Mouse (Mus musculus): ENCODE data around the gene Midn. TPM values are rescaled to one million over a fixed set of nuclear protein-coding genes. Genes with fewer than 3 reads are reported as not detected.

The Midn gene
- polyA plus RNA-seq, 1 experiment from 2014 or later = 37.0 TPM

DNA sequence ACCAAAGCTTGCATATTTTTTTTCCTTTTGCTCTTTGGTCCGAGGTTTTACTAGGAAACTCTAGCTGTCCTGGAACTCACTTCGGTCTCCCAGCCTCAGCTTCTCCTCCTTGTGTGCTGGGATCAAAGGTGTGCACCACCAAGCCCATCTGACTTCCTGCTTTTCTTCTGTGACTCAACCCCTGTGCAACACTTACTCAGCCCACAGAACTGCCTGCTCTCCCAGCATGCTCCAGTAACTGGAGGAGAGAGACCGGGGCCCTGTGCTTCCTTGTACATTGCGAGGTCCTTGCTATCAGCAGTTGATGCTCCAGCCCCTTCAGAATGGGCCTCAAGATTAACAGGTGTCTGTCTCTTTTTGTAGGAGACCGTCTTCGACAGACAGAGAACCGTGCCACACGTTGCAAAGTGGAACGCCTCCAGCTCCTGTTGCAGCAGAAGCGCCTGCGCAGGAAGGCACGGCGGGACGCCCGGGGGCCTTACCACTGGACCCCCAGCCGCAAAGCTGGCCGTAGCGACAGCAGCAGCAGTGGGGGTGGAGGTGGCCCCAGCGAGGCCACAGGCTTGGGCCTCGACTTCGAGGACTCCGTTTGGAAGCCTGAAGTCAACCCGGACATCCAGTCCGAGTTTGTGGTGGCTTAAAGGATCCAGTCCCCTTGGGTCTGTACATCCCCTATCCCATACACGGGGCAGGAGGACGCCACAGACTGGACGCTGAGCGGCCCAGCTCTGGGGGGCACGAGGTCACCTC lies 8.1 kb downstream of the Midn start:
- H3K9me3 ChIP-seq (ENCODE audit: control insufficient read depth, low read length) = no peaks in the 10 kb centered on the region
- H3K27me3 ChIP-seq (replicated peaks; ENCODE audit: control insufficient read depth, insufficient read depth, low read length) = no peaks in the 10 kb centered on the region
- WGBS = 78% methylated on average over 29 of the region's 29 CpGs
- peaks cover 45% of the 10 kb centered on the region for H3K4me1 ChIP-seq (ENCODE audit: control insufficient read depth, insufficient read depth, low read length)
- H3K27ac ChIP-seq (replicated peaks; ENCODE audit: low read depth, low read length) = no peak overlapping the region; the same call in 1 of the 2 replicates
- DNase-seq (ENCODE audit: low spot score) = no peak
- H3K9ac ChIP-seq (ENCODE audit: low read depth, low read length) = 0 out of 2 replicates have a peak overlapping the region, but pooled peaks have one; percentile 31
- peaks cover 64% of the 10 kb centered on the region for H3K36me3 ChIP-seq (ENCODE audit: control insufficient read depth, insufficient read depth, low read length)
- no peak overlapping the region for H3K4me2 ChIP-seq (ENCODE audit: low read depth, low read length)
- ATAC-seq (ENCODE audit: low read depth) = no peak
- no peak overlapping the region for H3K4me3 ChIP-seq (ENCODE audit: low read depth, low read length)

DNA sequence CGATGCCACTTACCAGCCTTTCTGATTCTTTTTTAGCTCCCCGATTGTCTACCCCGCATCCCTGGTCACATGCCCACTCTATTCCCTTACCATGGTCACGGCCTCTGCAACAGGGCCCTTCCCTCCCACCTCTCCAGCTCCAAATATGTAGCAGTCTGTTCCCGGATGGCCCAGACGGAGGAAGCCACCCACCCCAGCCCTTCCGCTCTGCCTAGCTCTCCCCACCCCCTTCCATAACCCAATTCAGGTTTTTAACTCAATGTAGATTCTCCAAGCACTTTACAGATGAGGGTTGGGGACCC lies 8.6 kb downstream of the Midn start:
- ATAC-seq (ENCODE audit: low read depth) (no peak), DNase-seq (ENCODE audit: low spot score) (no peak)
- Histone ChIP-seq H3K27me3 (replicated peaks; ENCODE audit: control insufficient read depth, insufficient read depth, low read length) (no peaks in the 10 kb centered on the region), H3K4me2 (ENCODE audit: low read depth, low read length) (no peak overlapping the region), H3K9ac (ENCODE audit: low read depth, low read length) (0 out of 2 replicates have a peak overlapping the region, but pooled peaks have one; percentile 31), H3K4me1 (ENCODE audit: control insufficient read depth, insufficient read depth, low read length) (peaks cover 51% of the 10 kb centered on the region), H3K36me3 (ENCODE audit: control insufficient read depth, insufficient read depth, low read length) (peaks cover 58% of the 10 kb centered on the region), H3K4me3 (ENCODE audit: low read depth, low read length) (no peak overlapping the region), H3K9me3 (ENCODE audit: control insufficient read depth, low read length) (no peaks in the 10 kb centered on the region), H3K27ac (replicated peaks; ENCODE audit: low read depth, low read length) (no peak overlapping the region; the same call in 1 of the 2 replicates)
- WGBS = 60% methylated on average over 7 of the region's 7 CpGs

GRCm38 (mm10) chr10:80157141-80157929 lies 9.3 kb downstream of the Midn start:
- peaks cover 52% of the 10 kb centered on the region for H3K36me3 ChIP-seq (ENCODE audit: control insufficient read depth, insufficient read depth, low read length)

GRCm38 (mm10) chr10:80158307-80158986 lies 10.4 kb downstream of the Midn start:
- H3K4me1 ChIP-seq (ENCODE audit: control insufficient read depth, insufficient read depth, low read length) = peaks cover 53% of the 10 kb centered on the region
- peak overlapping the region; percentile 42; the same call in 1 of the 2 replicates for H3K9ac ChIP-seq (ENCODE audit: low read depth, low read length)
- H3K27ac ChIP-seq (replicated peaks; ENCODE audit: low read depth, low read length) = peak overlapping the region; percentile 87
- peaks cover 42% of the 10 kb centered on the region for H3K36me3 ChIP-seq (ENCODE audit: control insufficient read depth, insufficient read depth, low read length)
- H3K4me3 ChIP-seq (ENCODE audit: low read depth, low read length) = peak overlapping the region; percentile 42; the same call in 1 of the 2 replicates
- no peaks in the 10 kb centered on the region for H3K9me3 ChIP-seq (ENCODE audit: control insufficient read depth, low read length)
- ATAC-seq (ENCODE audit: low read depth) = no peak
- DNase-seq (ENCODE audit: low spot score) = peak; percentile 68
- peak overlapping the region; percentile 67 for H3K4me2 ChIP-seq (ENCODE audit: low read depth, low read length)
- 11% methylated on average over 16 of the region's 18 CpGs for WGBS
- H3K27me3 ChIP-seq (replicated peaks; ENCODE audit: control insufficient read depth, insufficient read depth, low read length) = no peaks in the 10 kb centered on the region

More at GRCm38 (mm10) chr10:80157141-80157929, 9.3 kb downstream of the Midn start:
- DNase-seq (ENCODE audit: low spot score) = no peak
- Histone ChIP-seq H3K4me3 (ENCODE audit: low read depth, low read length) (no peak overlapping the region), H3K4me1 (ENCODE audit: control insufficient read depth, insufficient read depth, low read length) (peaks cover 51% of the 10 kb centered on the region), H3K9ac (ENCODE audit: low read depth, low read length) (peak overlapping the region; percentile 42; the same call in 1 of the 2 replicates), H3K27me3 (replicated peaks; ENCODE audit: control insufficient read depth, insufficient read depth, low read length) (no peaks in the 10 kb centered on the region), H3K4me2 (ENCODE audit: low read depth, low read length) (0 out of 2 replicates have a peak overlapping the region, but pooled peaks have one; percentile 2), H3K27ac (replicated peaks; ENCODE audit: low read depth, low read length) (peak overlapping the region; percentile 87), H3K9me3 (ENCODE audit: control insufficient read depth, low read length) (no peaks in the 10 kb centered on the region)
- ATAC-seq (ENCODE audit: low read depth) = no peak
- WGBS = 61% methylated on average over 15 of the region's 15 CpGs

DNA sequence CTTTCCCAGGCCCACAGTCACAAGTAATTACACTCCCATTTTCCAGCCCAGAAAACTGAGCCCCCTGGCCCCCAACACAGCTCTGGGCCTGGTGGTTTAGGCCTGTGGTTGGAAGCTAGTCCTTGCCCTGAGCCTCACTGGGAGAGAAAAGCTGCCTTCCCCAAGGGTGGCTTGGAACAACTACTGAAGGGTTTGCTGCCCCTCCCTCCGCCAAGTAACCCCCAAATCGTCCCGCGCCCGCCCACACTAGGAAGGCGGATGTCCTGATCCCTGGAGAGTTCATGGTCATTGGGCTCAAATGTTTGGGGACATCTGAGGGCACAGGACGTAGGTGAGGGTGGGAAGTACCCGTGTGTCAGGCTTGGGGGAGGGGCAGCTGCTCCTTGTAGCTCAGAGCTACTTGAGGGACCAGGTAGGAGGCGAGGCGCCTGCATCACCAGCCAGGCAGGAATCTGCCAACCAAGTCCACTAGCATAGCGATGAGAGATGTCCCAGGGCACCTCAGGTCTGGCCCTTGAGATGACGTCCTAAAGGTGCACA lies 11.0 kb downstream of the Midn start:
- Histone ChIP-seq H3K27ac (replicated peaks; ENCODE audit: low read depth, low read length) (peak overlapping the region; percentile 87), H3K36me3 (ENCODE audit: control insufficient read depth, insufficient read depth, low read length) (peaks cover 36% of the 10 kb centered on the region), H3K27me3 (replicated peaks; ENCODE audit: control insufficient read depth, insufficient read depth, low read length) (no peaks in the 10 kb centered on the region), H3K9me3 (ENCODE audit: control insufficient read depth, low read length) (no peaks in the 10 kb centered on the region), H3K4me2 (ENCODE audit: low read depth, low read length) (peak overlapping the region; percentile 67), H3K4me3 (ENCODE audit: low read depth, low read length) (peak overlapping the region; percentile 42), H3K9ac (ENCODE audit: low read depth, low read length) (peak overlapping the region; percentile 50), H3K4me1 (ENCODE audit: control insufficient read depth, insufficient read depth, low read length) (peaks cover 53% of the 10 kb centered on the region)
- 7% methylated on average over 12 of the region's 12 CpGs for whole genome bisulfite sequencing
- DNase-seq (ENCODE audit: low spot score) (peak; percentile 62), ATAC-seq (ENCODE audit: low read depth) (peak; percentile 8; the same call in 1 of the 2 replicates)

DNA sequence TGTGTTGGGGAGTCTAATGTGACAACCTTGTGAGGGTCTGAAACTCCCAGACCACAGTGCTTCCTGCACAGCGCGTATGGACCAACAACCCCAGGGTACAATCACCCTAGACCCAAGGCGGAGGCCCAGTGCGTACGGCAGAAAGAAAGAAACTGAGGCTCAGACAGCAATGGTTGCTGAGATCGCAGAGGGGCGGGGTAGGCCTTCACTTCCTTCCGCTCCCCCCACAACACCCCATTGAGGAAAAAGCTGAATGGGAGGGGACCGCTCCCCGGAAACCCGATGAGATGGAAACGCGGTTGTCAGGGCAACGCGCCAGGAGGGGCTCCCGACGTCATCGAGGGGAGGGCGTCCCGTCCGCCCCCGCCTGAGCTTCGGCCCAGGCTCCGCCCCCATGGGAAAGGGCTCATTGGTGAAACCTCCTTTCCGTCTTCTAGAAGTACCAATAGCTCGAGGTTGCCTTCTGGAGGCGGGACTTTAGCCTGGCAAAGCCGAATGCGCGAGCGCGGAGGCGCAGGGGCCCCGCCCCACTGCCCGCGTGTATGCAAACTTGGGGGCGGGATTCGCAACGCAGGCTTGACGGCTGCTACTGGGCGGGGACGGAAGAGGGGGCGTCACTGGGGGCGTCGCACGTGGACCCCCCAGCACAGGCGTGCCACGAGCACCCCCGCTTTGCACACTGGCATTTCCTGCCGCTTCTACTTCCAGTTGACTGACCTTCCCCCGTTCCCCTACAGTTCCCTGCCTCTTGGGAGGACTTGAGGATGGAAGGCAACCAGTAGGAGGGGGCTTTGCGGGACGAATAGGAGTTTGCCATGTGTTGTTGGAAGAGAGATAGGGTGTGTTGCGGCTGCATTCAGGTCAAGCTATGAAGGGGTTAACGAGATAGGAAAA lies 11.7 kb downstream of the Midn start:
- Histone ChIP-seq H3K9ac (ENCODE audit: low read depth, low read length) (peak overlapping the region; percentile 55), H3K9me3 (ENCODE audit: control insufficient read depth, low read length) (no peaks in the 10 kb centered on the region), H3K4me2 (ENCODE audit: low read depth, low read length) (peak overlapping the region; percentile 67), H3K36me3 (ENCODE audit: control insufficient read depth, insufficient read depth, low read length) (peaks cover 29% of the 10 kb centered on the region), H3K27ac (replicated peaks; ENCODE audit: low read depth, low read length) (peak overlapping the region; percentile 94), H3K4me1 (ENCODE audit: control insufficient read depth, insufficient read depth, low read length) (peaks cover 57% of the 10 kb centered on the region), H3K4me3 (ENCODE audit: low read depth, low read length) (peak overlapping the region; percentile 42), H3K27me3 (replicated peaks; ENCODE audit: control insufficient read depth, insufficient read depth, low read length) (no peaks in the 10 kb centered on the region)
- ATAC-seq (ENCODE audit: low read depth) = peak; percentile 82
- peak; percentile 100 for DNase-seq (ENCODE audit: low spot score)
- WGBS = under 1% methylated on average over 40 of the region's 55 CpGs

DNA sequence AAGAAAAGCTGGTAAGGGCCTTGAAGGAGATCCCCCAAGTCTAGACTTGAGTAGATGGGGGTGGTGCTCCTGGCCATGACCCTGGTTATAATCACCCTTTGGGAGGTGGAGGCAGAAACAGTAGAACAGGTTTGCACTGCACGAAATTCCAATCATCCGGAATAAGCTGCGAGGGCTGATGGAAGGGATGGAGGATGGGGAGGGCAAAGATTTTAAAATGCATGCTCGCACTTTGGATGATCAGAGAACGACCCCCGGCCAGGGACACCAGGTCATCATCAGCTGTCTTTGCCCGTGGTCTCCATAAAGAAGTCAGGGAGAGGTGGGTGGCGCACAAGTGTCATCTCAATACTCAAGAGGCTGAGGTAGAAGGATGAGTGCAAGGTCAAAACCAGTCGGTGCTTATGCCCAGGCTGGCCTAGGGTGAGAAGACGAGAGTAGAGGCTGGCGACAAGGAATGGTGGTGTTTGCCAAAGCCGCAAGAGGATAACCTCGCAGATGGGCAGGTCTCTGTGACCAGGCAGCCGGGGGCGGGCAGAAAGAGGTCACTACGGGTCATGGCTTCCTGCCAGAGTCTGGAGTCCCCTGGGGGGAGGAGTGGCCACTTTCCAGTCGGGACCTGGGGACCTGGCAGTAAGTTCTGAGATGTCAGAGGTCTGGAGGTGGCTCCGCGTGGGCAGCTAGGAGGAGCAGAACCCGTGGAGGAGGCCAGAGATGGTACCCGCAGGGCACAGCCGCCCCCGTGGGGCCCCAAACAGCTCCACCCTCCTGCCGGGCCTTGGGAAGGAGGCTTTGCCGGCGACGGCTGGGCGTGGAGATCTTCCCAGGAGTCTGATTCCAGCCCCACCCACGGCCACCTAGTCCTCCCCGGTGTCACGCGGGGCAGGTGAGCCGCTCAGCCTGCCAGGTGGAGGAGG lies 12.6 kb downstream of the Midn start:
- Histone ChIP-seq H3K36me3 (ENCODE audit: control insufficient read depth, insufficient read depth, low read length) (peaks cover 20% of the 10 kb centered on the region), H3K4me1 (ENCODE audit: control insufficient read depth, insufficient read depth, low read length) (peaks cover 58% of the 10 kb centered on the region), H3K4me2 (ENCODE audit: low read depth, low read length) (peak overlapping the region; percentile 67), H3K9ac (ENCODE audit: low read depth, low read length) (peak overlapping the region; percentile 55), H3K9me3 (ENCODE audit: control insufficient read depth, low read length) (no peaks in the 10 kb centered on the region), H3K4me3 (ENCODE audit: low read depth, low read length) (peak overlapping the region; percentile 42), H3K27me3 (replicated peaks; ENCODE audit: control insufficient read depth, insufficient read depth, low read length) (no peaks in the 10 kb centered on the region), H3K27ac (replicated peaks; ENCODE audit: low read depth, low read length) (peak overlapping the region; percentile 94)
- WGBS = 4% methylated on average over 17 of the region's 33 CpGs
- ATAC-seq (ENCODE audit: low read depth) (no peak), DNase-seq (ENCODE audit: low spot score) (peak; percentile 83)

Data from embryonic facial prominence, embryonic 14.5 days (tissue).